Mouse (Mus musculus) CH12.LX (cell line): ENCODE measurements around the gene Pappa2.

ENCODE experiments used
- CHD2 ChIP-seq: IDR thresholded peaks from 2 replicates; pipeline ENCODE4 v1.6.1; 2011; ENCODE audit warnings: low read length, improper control_type of control experiment
- CTCF ChIP-seq, 2 experiments: IDR thresholded peaks in 1 of 2; conservative IDR thresholded peaks in 1 of 2; 2 replicates each; pipeline ENCODE4 v1.5.1; 2011 to 2012; ENCODE audit warnings: low read depth in 2 of 2, low read length in 2 of 2, improper control_type of control experiment in 1 of 2, inconsistent platforms in 1 of 2, mild to moderate bottlenecking in 1 of 2, moderate library complexity in 1 of 2
- EP300 ChIP-seq: IDR thresholded peaks from 2 replicates; pipeline ENCODE4 v1.6.1; 2011; ENCODE audit warnings: low read length, improper control_type of control experiment
- HCFC1 ChIP-seq: IDR thresholded peaks from 2 replicates; pipeline ENCODE4 v1.6.1; 2012; ENCODE audit warnings: low read depth, mild to moderate bottlenecking, inconsistent platforms, low read length, improper control_type of control experiment
- MXI1 ChIP-seq: IDR thresholded peaks from 2 replicates; pipeline ENCODE4 v1.6.1; 2011; ENCODE audit warnings: mild to moderate bottlenecking, low read depth, low read length, improper control_type of control experiment
- NELFE ChIP-seq: IDR thresholded peaks from 2 replicates; pipeline ENCODE4 v1.6.1; 2011; ENCODE audit warnings: low read depth, low read length, improper control_type of control experiment
- POLR2A ChIP-seq: IDR thresholded peaks from 2 replicates; pipeline ENCODE4 v1.6.1; 2011; ENCODE audit warnings: low read depth, mild to moderate bottlenecking, improper control_type of control experiment, low read length
- RCOR1 ChIP-seq: conservative IDR thresholded peaks from 2 replicates; pipeline ENCODE4 v1.6.1; 2012; ENCODE audit warnings: low read depth, mild to moderate bottlenecking, inconsistent platforms, low read length, improper control_type of control experiment
- SMC3 ChIP-seq: IDR thresholded peaks from 2 replicates; pipeline ENCODE4 v1.6.1; 2011; ENCODE audit warnings: low read depth, low read length, improper control_type of control experiment
- UBTF ChIP-seq: IDR thresholded peaks from 2 replicates; pipeline ENCODE4 v1.6.1; 2012; ENCODE audit warnings: low read depth, mild to moderate bottlenecking, inconsistent platforms, low read length, improper control_type of control experiment, moderate library complexity
- USF1 ChIP-seq: IDR thresholded peaks from 2 replicates; pipeline ENCODE4 v1.6.1; 2014; ENCODE audit warnings: low read depth, mild to moderate bottlenecking, inconsistent platforms, low read length, improper control_type of control experiment
- ZC3H11A ChIP-seq: IDR thresholded peaks from 2 replicates; pipeline ENCODE4 v1.6.1; 2012; ENCODE audit warnings: low read depth, mild to moderate bottlenecking, inconsistent platforms, low read length, improper control_type of control experiment
- ZMIZ1 ChIP-seq: IDR thresholded peaks from 2 replicates; pipeline ENCODE4 v1.6.1; 2012; ENCODE audit warnings: low read depth, mild to moderate bottlenecking, inconsistent platforms, low read length, improper control_type of control experiment

DNA sequence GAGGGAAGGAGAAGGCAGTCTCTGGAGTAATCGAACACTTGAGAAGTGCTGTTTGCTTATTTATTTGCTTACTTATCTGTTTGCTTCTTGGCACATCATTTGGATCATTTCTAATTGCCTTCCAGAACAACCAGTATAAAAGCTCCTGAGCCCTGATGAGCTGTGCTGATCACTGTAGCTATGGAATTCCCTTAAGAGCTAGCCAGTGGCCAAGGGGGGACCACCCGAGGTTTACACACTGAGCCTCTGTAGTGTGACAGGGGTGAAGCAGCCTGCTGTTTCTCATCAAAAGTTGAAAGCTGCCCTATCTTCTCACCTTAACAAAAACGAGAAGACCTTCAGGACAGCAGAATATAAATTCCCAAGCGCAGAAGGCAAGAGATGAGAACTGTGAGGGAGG lies 35.4 kb downstream of the Pappa2 start:
- TF ChIP-seq CTCF (conservative IDR thresholded peaks at IDR 0.05 in 1 of 2, IDR thresholded peaks at IDR 0.05 in 1 of 2; ENCODE audit: low read depth in 2 of 2, low read length in 2 of 2) (no peak), MXI1 (no peak), EP300 (no peak), USF1 (no peak), HCFC1 (no peak), POLR2A (no peak), CHD2 (no peak), ZC3H11A (no peak), ZMIZ1 (no peak), NELFE (no peak), SMC3 (no peak), RCOR1 (no peak), UBTF (no peak)
